Mouse (Mus musculus): ENCODE measurements at regions not wholly inside any gene's neighbourhood (a gene's known extent, or its start where the extent isn't known, plus 50 kb on each side); places are given as distances from the start of the nearest gene placed in this dataset.

- ATAC-seq (ENCODE audit: insufficient number of reproducible peaks, low FRiP score, low TSS enrichment, low read depth), result no peak
- WGBS, result 67% methylated on average over 4 of the region's 4 CpGs
These were observed 58.5 kb upstream of the Ccdc90b start for GRCm38 (mm10) chr7:92502292-92502905.

GRCm38 (mm10) chr7:92506378-92506777, 54.6 kb upstream of the Ccdc90b start:
- H3K9ac ChIP-seq (ENCODE audit: low read length), result no peak overlapping the region
- no peaks in the 10 kb centered on the region for H3K36me3 ChIP-seq (ENCODE audit: control insufficient read depth, insufficient read depth, low read length)
- no peak overlapping the region for H3K27ac ChIP-seq (replicated peaks; ENCODE audit: low read depth, low read length)
- H3K4me3 ChIP-seq (ENCODE audit: low read depth, low read length), result no peak overlapping the region
- ATAC-seq (ENCODE audit: insufficient number of reproducible peaks, low FRiP score, low TSS enrichment, low read depth) (no peak), DNase-seq (ENCODE audit: low spot score) (no peak)
- WGBS, result 76% methylated on average over 5 of the region's 5 CpGs
- H3K9me3 ChIP-seq (ENCODE audit: control insufficient read depth, low read length), result no peaks in the 10 kb centered on the region
- H3K4me1 ChIP-seq (ENCODE audit: control insufficient read depth, insufficient read depth, low read length), result no peaks in the 10 kb centered on the region
- no peaks in the 10 kb centered on the region for H3K27me3 ChIP-seq (ENCODE audit: control insufficient read depth, insufficient read depth, low read length)
- no peak overlapping the region for H3K4me2 ChIP-seq (ENCODE audit: low read depth, severe bottlenecking)

More at GRCm38 (mm10) chr7:92502292-92502905, 58.5 kb upstream of the Ccdc90b start:
- Histone ChIP-seq H3K36me3 (ENCODE audit: control insufficient read depth, insufficient read depth, low read length) (no peaks in the 10 kb centered on the region), H3K4me2 (ENCODE audit: low read depth, severe bottlenecking) (no peak overlapping the region), H3K9me3 (ENCODE audit: control insufficient read depth, low read length) (no peaks in the 10 kb centered on the region), H3K4me3 (ENCODE audit: low read depth, low read length) (no peak overlapping the region), H3K9ac (ENCODE audit: low read length) (no peak overlapping the region), H3K27ac (replicated peaks; ENCODE audit: low read depth, low read length) (no peak overlapping the region), H3K27me3 (ENCODE audit: control insufficient read depth, insufficient read depth, low read length) (no peaks in the 10 kb centered on the region), H3K4me1 (ENCODE audit: control insufficient read depth, insufficient read depth, low read length) (no peaks in the 10 kb centered on the region)
- DNase-seq (ENCODE audit: low spot score), result peak; percentile 38

- Histone ChIP-seq H3K4me2 (ENCODE audit: low read depth, severe bottlenecking) (no peak overlapping the region), H3K27me3 (ENCODE audit: control insufficient read depth, insufficient read depth, low read length) (no peaks in the 10 kb centered on the region), H3K9ac (ENCODE audit: low read length) (no peak overlapping the region), H3K4me1 (ENCODE audit: control insufficient read depth, insufficient read depth, low read length) (no peaks in the 10 kb centered on the region), H3K36me3 (ENCODE audit: control insufficient read depth, insufficient read depth, low read length) (no peaks in the 10 kb centered on the region), H3K4me3 (ENCODE audit: low read depth, low read length) (no peak overlapping the region), H3K27ac (replicated peaks; ENCODE audit: low read depth, low read length) (no peak overlapping the region), H3K9me3 (ENCODE audit: control insufficient read depth, low read length) (no peaks in the 10 kb centered on the region)
- WGBS, result 88% methylated on average over 6 of the region's 6 CpGs
- ATAC-seq (ENCODE audit: insufficient number of reproducible peaks, low FRiP score, low TSS enrichment, low read depth), result no peak
- no peak for DNase-seq (ENCODE audit: low spot score)
These were observed 51.9 kb upstream of the Ccdc90b start for GRCm38 (mm10) chr7:92509090-92509489.

Measured in limb, embryonic 11.5 days (tissue).